Mouse (Mus musculus) spleen, embryonic (tissue): ENCODE measurements around the gene Nucb2.

Source experiments
- CTCF ChIA-PET: fragments of 350-600 bp; sonication (Branson Sonifier 250); formaldehyde crosslinking; loops from one replicate; lab custom pipeline; 2022; lab: Charles Lee

Nucb2 gene

DNA sequence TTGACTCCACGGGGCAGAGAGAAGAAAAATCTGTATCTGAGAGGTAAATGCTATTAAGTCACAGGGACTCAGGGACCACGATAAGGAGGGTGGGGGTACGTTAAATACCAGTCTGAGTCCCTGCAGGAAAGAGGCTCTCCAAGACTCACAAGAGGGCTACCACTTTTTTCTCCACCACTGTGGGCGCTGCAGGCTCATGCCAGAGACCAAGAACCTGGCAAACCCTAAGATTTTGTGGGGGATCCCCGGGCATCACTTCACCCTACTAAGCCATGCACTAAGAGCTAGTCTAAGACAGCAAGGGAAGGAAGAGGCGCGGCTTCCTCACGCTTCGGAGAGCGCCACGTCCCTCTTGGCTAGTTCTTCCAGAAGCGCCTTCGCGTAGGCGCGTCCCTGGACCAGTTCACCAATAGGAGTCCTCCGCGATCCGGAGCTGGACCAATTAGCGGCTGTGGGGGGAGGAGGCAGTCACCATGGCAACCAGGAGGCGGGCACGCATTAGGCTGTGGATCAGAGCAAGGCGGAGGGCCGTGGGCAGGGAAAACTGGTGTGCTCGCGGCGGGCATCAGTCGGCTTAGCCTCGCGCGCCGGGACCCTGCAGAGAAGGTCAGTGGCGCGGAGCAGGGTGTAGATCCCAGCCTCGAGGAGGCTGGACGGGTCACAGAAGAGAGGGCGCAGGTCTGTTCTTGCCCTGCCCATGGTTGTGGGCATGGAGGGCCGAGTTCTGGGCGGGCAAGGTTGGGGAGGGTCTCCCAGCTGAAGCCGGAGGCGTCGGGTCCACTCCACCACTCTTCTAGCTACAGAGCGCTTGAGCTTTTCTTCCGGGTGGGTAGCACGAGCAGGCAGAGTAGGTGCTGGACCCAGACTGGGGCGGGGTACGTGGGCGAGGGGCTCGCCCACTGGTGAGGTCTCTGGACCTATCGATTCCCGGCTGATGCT lies at the start of gene Nucb2:
Gene Nucb2, plus strand, starts transcription at position 491 of the 939 bp plus-strand sequence.
- CTCF ChIA-PET, result no interaction called here

DNA sequence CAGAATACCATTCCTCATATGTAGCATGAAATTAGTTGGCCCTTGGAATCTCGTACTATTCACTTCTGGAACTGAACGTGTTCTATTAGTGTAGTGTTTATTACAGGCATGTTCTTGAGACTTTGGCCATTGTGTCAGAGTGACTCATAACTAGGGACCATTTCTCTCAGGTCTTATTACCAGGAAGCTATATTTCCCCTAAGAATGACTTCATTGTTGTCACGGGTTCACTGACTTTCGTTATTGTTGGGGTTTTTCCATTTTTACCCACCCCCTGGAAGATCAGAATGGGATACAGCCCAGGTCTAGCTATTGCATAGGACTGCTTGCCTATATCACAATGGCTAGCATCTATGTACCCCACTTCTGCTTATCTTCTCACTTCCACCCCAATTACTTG lies 47.2 kb upstream of the Nucb2 start:
- CTCF ChIA-PET, result no interaction called here

DNA sequence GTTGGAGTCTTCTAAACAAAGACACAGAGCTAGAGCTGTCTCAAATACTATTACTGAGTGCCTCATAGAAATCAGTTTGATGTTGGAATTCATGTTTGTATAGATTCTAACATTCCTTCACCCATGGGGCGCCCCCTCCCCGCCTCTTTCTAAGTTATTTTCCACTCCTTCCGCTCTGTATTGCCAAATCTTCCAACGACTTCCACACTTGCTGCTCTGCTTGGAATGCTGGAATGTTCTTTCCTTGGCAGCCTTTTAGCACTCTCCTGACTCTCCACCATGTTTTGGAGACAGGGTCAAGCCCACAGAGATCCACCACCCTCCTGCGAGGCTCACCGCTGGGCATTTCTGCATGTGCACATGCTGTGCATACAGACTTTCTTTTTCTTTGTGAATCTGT lies 46.8 kb upstream of the Nucb2 start:
- CTCF ChIA-PET, result interaction anchor here (0.6 kb wide), 1 partner anchor 170 kb away, joined by 3 read pairs; no protein-coding TSS in a partner anchor

DNA sequence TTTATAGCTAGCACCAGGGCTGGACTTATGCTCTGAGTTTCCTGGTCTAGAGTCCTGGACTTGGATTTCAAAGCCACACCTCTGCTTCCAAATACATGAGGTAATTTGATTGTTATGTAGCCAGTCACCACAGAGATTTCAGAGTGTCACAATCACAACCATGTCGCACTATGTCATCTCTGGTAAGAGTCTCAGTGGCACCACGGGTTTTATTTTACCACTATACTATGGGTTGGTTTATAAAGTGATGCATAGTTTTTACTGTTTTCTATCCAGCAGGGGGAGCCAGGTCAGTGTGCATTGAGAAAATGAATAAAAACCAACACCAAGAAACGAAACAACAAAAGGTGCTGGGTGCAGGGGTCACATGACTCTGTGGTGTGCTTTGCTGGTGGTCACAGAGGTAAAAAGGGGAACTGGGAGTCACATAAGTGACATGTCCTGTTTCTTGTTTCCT lies 45.2 kb upstream of the Nucb2 start:
- CTCF ChIA-PET, result no interaction called here

DNA sequence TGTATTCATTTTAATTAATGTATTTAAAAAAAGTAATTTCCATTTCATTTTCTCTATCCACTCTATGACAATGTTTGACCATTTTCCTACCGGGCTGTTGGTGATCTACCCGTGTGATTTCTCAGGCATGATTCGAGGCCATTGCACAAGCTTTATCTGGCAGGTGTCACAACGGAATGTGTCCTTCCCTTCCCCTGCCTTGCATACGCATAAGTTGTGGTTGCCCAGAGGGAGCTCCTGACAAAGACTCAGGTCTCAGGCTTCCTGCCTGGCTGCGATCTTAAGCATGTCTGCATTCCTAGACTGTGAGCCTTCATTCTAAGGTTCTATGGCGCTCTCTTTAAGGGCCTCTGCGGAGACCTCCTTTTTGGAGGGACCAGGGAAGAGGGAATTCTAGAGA lies 42.1 kb upstream of the Nucb2 start:
- CTCF ChIA-PET, result interaction anchor here (0.6 kb wide), 1 partner anchor 96 kb away, joined by 4 read pairs; no protein-coding TSS in a partner anchor

DNA sequence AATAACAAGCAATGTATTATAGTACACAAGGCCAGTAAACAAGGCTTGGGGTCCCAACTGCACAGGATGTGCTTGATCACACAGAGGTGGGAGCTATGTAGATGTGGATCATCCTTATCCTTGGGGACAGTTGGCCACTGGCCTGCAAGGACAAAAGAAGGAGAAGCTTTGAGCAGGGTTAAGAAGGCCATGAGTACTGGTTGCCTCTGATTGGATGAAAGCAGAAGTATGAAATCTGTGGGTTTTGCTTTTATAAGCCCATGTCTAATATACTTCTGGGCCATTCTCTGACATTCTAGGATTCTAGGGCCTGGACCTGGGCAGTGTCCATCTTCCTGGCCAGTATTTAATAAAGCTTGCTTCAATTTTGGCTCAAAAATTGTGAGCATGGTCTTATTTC lies 28.3 kb upstream of the Nucb2 start:
- CTCF ChIA-PET, result interaction anchor here (0.8 kb wide), 1 partner anchor 16 kb away, joined by 4 read pairs; no protein-coding TSS in a partner anchor

DNA sequence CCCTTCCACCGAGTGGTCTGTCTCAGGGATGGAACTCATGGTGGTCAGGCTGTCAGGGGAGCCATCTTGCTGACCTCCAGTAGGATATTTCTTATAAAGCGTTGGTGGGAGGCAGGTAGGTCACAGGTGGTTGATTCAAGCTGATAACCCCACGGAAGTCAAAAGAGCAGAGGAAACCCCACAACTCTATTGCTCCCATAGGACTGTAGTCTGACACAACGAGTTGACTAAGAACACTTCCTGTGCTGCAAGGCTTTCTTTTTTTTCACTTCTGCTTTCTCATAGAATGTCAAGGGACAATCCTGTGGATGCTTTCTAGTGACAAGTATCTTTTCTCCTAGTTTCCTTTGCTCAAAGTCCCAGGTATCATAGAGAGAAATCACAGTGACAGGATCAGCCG lies 27.9 kb upstream of the Nucb2 start:
- CTCF ChIA-PET, result interaction anchor here (0.8 kb wide), 1 partner anchor 16 kb away, joined by 4 read pairs; no protein-coding TSS in a partner anchor

DNA sequence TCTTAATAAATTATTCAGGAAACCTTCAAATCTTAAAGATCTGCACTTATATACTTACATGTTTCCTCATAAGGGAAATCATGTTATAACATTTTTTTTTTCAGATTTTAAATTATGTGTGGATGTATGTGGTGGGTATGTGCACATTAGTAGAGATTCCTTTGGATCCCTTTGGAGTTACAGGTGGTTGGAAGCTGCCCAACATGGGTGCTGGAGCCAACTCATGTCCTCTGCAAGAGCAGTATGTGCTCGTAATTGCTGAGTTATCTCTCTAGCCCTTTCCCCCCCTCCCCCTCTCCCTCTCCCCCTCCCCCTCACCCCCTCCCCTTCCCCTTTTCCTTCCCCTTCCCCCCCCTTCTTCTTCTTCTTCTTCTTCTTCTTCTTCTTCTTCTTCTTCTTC lies 21.1 kb upstream of the Nucb2 start:
- CTCF ChIA-PET, result no interaction called here

DNA sequence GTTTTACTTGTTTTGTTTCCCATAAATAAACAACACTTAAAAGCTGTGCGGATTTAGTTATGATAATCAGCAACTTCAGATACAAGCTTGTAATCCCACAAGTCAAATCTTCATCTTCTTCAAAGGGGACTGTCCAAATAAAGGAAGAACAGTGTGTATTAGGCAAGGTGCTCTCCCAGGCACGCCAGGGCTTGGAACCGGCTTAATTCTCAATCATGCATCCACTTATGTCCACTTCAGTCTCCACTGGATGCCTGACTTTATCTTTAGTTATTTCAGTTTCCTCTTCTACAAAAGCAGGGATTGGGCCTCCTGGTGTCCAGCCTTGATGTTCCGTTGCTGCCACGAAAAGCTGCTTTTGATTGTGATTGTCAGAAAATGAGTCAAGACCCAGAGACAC lies 20.4 kb upstream of the Nucb2 start:
- CTCF ChIA-PET, result no interaction called here

DNA sequence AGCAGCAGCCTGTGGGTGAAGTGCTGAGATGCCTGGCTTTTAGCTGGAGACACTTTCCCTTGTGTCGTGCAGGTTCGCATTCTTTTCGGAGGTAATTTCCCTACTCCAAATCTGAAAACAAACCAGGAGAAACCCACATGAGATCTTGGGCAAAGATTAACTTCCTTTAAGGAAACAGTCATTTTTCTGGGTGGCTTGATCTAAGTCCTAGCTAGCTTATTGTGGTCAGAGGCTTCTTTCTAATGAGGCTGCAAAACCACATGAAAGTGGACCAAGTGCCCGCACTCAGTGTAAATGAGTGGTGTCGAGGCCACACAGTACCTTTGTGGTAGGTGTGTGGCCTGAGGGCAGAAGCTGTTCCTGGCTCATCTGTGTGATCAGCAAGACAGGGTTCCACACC lies 20.0 kb upstream of the Nucb2 start:
- CTCF ChIA-PET, result no interaction called here

DNA sequence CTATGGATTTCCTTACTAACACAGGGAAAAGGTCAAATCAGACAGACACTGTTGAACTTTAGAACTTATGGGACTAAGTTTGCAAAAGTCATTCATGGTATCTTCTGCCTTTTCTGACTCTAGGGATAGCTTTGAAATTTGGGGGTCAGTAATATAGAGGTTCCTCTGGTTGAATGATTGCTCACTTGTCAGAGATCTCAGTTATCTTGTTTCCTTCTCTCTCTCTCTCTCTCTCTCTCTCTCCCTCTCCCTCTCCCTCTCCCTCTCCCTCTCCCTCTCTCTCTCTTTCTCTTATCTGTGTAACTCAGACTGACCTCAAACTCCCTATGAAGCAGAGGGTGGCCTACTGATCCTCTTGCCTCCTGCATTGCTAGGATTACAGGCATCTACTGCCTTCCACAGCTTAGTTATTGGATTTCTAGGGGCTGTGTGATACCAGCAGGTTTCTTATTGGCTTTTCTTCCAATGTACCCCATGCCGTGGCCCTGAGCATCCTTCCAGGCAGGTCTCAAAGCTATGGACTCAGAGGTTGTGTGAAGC lies 19.0 kb upstream of the Nucb2 start:
- CTCF ChIA-PET, result no interaction called here

DNA sequence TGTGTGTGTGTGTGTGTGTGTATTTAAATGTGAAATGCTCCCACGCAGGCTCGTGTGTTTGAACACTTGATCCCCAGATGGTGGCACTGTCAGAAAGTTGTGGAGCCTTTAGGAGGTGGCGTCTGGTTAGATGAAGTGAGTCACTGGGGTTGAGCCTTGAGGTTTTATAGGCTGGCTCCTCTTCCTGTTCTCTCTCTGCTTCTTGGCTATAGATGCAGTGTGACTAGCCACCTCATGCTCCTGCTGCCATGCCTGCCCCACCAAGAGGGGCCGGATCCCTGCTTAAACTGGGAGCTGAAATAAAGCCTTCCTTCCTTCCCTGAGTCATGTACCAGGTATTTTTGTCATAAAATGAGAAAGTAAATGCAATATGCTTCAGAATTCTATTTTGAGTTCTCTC lies 13.1 kb upstream of the Nucb2 start:
- CTCF ChIA-PET, result no interaction called here

DNA sequence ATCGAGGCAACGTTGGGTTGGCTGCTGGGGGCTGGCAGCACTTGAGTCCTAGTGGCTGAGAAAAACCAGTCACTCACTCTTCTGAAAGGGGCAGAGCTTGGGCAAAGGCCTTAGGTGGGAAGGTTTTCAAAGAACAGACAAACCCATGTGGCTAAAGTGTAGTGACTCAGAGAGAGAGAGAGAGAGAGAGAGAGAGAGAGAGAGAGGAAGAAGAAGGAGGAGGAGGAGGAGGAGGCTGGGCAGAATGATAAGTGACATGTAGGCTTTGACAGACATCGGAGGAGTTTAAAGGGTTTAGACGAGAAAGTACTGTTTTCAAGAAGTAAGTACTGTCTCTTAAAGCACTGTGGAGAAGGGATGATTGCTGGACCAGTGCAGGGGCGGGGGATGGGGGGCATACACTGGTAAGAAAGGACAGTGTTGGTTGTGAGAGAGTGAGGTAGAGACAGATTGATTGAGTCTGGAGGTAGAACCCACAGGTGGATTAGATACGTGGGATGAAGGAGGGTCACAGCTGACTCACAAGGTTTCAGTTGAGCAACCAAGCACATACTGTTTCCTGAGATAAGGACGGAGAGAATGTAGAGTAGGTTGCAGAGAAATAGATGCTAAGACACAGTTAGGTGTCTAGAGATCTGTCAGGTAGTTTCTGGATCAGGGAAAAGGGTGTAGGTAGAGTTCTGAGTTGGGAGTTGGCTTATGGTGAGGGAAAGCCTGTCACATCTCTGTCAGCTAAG lies 10.7 kb upstream of the Nucb2 start:
- CTCF ChIA-PET, result interaction anchor here (0.6 to 0.7 kb wide), 2 partner anchors 16 to 287 kb away, joined by 4 to 6 read pairs; no protein-coding TSS in a partner anchor

DNA sequence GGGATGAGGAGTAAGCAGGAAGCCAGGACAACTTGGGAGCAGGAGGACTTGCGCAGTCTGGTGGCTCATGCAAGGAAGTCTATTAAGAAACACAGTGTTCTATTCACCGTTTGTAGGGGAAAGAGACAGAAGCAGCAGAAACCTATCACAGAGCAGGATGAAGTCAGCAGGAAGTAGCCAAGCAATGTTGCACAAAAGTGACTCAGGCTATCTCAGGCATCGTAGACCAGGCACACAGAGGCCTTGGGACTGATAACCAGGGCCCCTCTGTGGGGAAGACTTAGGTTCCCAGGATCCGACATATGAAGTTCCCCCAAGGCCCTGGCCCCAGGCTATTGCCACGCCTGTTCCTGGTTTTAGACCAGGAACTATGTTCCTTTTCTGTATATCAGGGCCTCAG lies 9.6 kb upstream of the Nucb2 start:
- CTCF ChIA-PET, result no interaction called here

DNA sequence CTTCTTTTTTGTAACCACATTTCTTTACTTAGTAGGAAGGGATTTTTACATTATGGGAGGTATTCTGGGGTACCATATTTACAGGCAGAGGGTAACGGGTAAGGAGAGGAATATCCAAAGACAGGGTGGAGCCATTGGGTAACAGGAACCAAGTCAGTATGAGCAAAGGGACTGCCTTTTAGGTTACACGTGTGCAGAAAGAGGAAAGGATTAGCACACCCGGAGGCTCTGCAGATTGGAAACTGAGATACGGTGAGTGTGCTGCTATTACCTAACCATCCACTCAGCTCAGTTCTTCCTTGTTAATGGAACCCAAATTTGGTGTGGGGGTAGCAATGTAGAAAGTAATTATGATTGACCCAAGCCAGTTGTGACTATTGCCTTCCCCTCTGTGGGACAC lies 7.4 kb upstream of the Nucb2 start:
- CTCF ChIA-PET, result no interaction called here

DNA sequence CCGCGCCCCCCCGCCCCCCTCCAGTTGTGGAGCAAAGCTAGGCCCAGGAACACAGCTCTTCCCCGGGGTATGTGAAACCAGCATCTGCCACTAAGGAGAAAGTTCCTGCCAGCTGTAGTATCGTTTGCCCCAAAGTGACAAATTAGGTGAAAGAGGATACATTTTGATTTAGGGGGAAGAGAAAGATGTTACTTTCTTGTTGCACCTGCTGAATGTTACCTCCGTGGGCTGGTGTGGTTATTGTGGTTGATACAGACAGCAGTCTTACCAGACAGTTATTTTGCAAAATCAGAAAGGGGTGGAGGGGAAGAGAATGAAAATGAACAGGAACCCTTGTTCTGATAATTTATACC lies 625 bp downstream of the Nucb2 start:
- CTCF ChIA-PET, result no interaction called here

DNA sequence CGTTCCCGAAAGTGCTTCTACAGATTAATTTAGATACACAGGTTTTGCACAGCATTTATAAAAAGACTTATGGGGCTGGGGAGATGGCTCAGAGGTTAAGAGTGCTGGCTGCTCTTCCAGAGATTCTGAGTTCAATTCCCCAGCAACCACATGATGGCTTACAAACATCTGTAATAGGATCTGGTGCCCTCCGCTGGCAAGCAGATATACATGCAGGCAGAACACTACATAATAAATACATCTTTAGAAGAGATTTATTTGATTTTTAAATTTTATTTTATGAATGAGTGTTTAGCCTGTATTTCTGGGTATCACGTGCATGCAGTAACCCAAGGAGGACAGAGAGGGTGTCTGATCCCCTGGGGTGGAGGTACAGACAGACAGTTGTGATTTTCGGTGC lies 9.9 kb downstream of the Nucb2 start:
- CTCF ChIA-PET, result interaction anchor here (1.1 kb wide), 1 partner anchor 11 kb away, joined by 3 read pairs; no protein-coding TSS in a partner anchor

DNA sequence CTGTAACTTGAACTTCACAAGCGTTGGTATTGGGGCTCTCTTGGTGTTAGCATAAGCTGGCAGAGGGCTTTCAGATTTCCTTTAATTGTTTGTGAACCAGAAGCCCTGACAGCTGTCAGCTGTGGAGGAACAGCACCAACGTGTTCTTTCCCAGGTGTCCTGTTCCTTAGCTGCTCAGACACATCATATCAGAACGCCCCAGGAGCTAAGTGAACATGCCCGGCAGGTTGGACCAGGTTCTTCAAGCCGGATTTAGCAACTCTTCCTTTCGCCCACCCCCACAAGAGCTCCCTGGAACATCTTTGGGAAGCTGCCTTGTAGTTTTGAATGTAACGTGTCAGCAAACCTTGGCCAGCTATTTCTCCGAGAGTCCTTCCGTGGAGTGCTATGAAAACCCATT lies 10.4 kb downstream of the Nucb2 start:
- CTCF ChIA-PET, result interaction anchor here (1.1 kb wide), 1 partner anchor 10 kb away, joined by 3 read pairs; no protein-coding TSS in a partner anchor

DNA sequence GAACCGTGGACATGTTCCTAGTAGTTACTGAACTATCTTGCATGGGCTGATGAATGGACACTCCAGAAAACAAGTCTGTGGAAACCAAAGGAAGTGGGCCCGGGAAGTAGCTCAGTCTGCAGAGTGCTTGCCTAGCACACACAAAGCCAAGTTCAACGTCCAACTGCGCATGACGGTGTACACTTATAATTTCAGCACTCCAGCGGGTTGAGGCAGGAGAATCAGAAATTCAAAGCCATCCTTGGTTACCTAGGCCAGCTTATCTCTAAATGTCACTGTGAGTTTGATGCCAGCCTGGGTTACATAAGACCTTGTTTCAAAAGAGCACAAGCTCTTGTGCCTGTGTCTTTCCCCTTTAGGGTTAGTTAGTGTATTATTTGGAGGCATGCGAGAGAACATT lies 10.9 kb downstream of the Nucb2 start:
- CTCF ChIA-PET, result interaction anchor here (1.1 kb wide), 1 partner anchor 10 kb away, joined by 3 read pairs; no protein-coding TSS in a partner anchor

DNA sequence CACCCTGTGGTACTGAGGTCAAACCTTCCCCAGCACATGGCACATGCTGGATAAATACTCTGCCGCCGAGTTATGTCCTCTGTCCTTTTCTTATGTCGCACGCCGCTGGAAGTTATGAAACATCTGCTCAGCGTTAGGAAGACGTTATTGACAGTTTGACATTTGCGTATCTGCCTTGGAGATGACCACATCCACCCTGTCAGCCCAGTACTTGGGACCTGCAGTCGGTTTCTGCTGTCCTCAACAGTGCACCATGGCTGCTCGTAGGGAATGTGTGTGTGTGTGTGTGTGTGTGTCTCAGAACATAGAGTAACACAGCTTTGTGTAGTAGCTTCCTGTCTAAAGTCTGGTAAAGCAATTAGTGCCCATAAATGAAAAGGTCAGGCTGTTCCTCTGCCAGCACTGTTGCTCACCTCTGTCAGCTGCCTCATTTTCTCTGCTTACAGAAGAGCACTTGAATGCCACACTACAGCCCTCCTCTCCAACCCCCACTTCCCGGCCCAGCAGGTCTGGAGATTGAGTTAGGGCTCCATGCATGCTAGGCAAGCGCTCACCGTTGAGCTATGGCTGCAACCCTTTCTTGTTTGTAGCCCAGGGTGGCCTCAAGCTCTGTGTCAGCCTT lies 11.5 kb downstream of the Nucb2 start:
- CTCF ChIA-PET, result interaction anchor here (1.1 kb wide), 1 partner anchor 9 kb away, joined by 3 read pairs; no protein-coding TSS in a partner anchor

DNA sequence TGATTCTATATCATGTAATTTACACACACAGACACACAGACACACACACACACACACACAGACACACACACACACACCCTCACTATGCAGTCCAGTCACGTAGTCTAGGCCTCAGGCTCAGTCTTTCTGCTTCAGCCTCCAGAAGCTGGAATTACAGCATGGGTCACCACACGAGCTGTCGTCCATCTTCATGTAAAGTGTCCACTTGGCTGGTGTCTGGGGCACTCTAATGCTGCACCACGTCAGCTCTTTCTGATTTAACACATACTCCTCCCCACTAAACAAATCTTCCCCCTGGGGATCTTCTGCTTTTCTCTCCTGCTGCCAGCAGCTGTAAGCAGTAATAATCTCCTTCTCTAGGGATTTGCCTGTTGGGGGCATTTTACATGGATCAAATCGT lies 13.1 kb downstream of the Nucb2 start:
- CTCF ChIA-PET, result no interaction called here
